ENCODE assay signal across 9 mouse cellular contexts in genomic region chr2:104849991-104850359, GRCm38 (mm10). TPM values are rescaled to one million over a fixed set of nuclear protein-coding genes. Genes with fewer than 3 reads are reported as not detected.
A peak's percentile ranks its signal among the peaks of the same experiment; 100 is the strongest.
DNase-seq lines count a peak whose midpoint lies in the region; ATAC-seq and TF ChIP-seq lines count a peak whose summit lies in the region.
"Had no signal": no experiment of that assay in that cellular context is flagged by ENCODE, and none has a peak within 500 bp of the region (broad histone marks: within the 10 kb centered on the region; RNA-seq: fewer than 3 reads in every experiment).

No protein-coding gene starts in this region.

- no peak for TF ChIP-seq POLR2A in small intestine, adult 2 months (IDR thresholded peaks at IDR 0.05; ENCODE audit: low read depth, low read length)

- ATAC-seq in lung, embryonic 15.5 days (ENCODE audit: borderline replicate concordance, extremely low read depth, low FRiP score, low TSS enrichment): no peak
- no peak for ATAC-seq in embryonic facial prominence, embryonic 15.5 days (ENCODE audit: insufficient number of reproducible peaks, low FRiP score, low TSS enrichment, low read depth)
- no peak for ATAC-seq in limb, embryonic 12.5 days (ENCODE audit: insufficient number of reproducible peaks, insufficient read depth, low FRiP score, low TSS enrichment, low read depth)

- peaks cover 5% of the 10 kb centered on the region; the same call in 1 of the 2 replicates for H3K27me3 ChIP-seq in lung, embryonic 15.5 days
- peaks cover 6% of the 10 kb centered on the region; the same call in 1 of the 2 replicates for H3K27me3 ChIP-seq in embryonic facial prominence, embryonic 15.5 days
- peaks cover 32% of the 10 kb centered on the region for H3K27me3 ChIP-seq in limb, embryonic 12.5 days
- H3K27me3 ChIP-seq in small intestine, adult 2 months (ENCODE audit: control insufficient read depth, insufficient read depth, low read length): no peaks in the 10 kb centered on the region

- WGBS in lung, embryonic 15.5 days: 54% methylated on average over 3 of the region's 3 CpGs
- WGBS in embryonic facial prominence, embryonic 15.5 days: 53% methylated on average over 3 of the region's 3 CpGs
- WGBS in limb, embryonic 12.5 days: 71% methylated on average over 3 of the region's 3 CpGs
- WGBS in small intestine, adult 2 months: 28% methylated on average over 3 of the region's 3 CpGs

- no peaks in the 10 kb centered on the region for H3K9me3 ChIP-seq in lung, embryonic 15.5 days
- H3K9me3 ChIP-seq in embryonic facial prominence, embryonic 15.5 days (replicated peaks): no peaks in the 10 kb centered on the region
- no peaks in the 10 kb centered on the region for H3K9me3 ChIP-seq in limb, embryonic 12.5 days

- no peak overlapping the region for H3K27ac ChIP-seq in lung, embryonic 15.5 days
- H3K27ac ChIP-seq in embryonic facial prominence, embryonic 15.5 days (replicated peaks): no peak overlapping the region
- no peak overlapping the region for H3K27ac ChIP-seq in limb, embryonic 12.5 days
- H3K27ac ChIP-seq in small intestine, adult 2 months (ENCODE audit: insufficient read depth, low read depth, low read length): no peak overlapping the region

- DNase-seq in lung, adult 18-20 months: no peak
- DNase-seq in layer of hippocampus, postnatal 10 days (ENCODE audit: low spot score in 2 of 2): no peak
- no peak for DNase-seq in testis, postnatal 14 days (ENCODE audit: low spot score)
- no peak for DNase-seq in kidney, adult 8-10 months

- H3K36me3 ChIP-seq in lung, embryonic 15.5 days: no peaks in the 10 kb centered on the region
- no peaks in the 10 kb centered on the region for H3K36me3 ChIP-seq in embryonic facial prominence, embryonic 15.5 days
- H3K36me3 ChIP-seq in limb, embryonic 12.5 days: no peaks in the 10 kb centered on the region
- no peaks in the 10 kb centered on the region for H3K36me3 ChIP-seq in small intestine, adult 2 months (ENCODE audit: control insufficient read depth, insufficient read depth, low read length)

- peak overlapping the region; percentile 53 for H3K4me3 ChIP-seq in lung, embryonic 15.5 days
- peak overlapping the region; percentile 59 for H3K4me3 ChIP-seq in embryonic facial prominence, embryonic 15.5 days (replicated peaks)
- H3K4me3 ChIP-seq in limb, embryonic 12.5 days (replicated peaks): peak overlapping the region; percentile 58
- H3K4me3 ChIP-seq in small intestine, adult 2 months (ENCODE audit: low read depth, low read length): peak overlapping the region; percentile 62

- no peak for TF ChIP-seq CTCF in small intestine, adult 2 months (IDR thresholded peaks at IDR 0.05; ENCODE audit: extremely low read depth, insufficient read length, insufficient replicate concordance, low read depth, low read length)

- peaks cover 7% of the 10 kb centered on the region for H3K4me1 ChIP-seq in lung, embryonic 15.5 days
- H3K4me1 ChIP-seq in embryonic facial prominence, embryonic 15.5 days: peaks cover 15% of the 10 kb centered on the region
- peaks cover 19% of the 10 kb centered on the region for H3K4me1 ChIP-seq in limb, embryonic 12.5 days (replicated peaks)
- H3K4me1 ChIP-seq in small intestine, adult 2 months (ENCODE audit: control insufficient read depth, insufficient read depth, insufficient read length, low read length): no peaks in the 10 kb centered on the region; the same call in 1 of the 2 replicates

- H3K9ac ChIP-seq in lung, embryonic 15.5 days: no peak overlapping the region
- no peak overlapping the region for H3K9ac ChIP-seq in embryonic facial prominence, embryonic 15.5 days
- peak overlapping the region; percentile 51; the same call in 1 of the 2 replicates for H3K9ac ChIP-seq in limb, embryonic 12.5 days (replicated peaks)

- peak overlapping the region; percentile 95 for H3K4me2 ChIP-seq in lung, embryonic 15.5 days
- H3K4me2 ChIP-seq in embryonic facial prominence, embryonic 15.5 days (replicated peaks): peak overlapping the region; percentile 97
- peak overlapping the region; percentile 93 for H3K4me2 ChIP-seq in limb, embryonic 12.5 days

RNA-seq across cellular contexts. Expression of gene Prrg4, which starts 0.3 kb away (rescaled TPM):
- 2.4 and 3.1 TPM in 2 replicates for polyA plus RNA-seq in lung, embryonic 15.5 days (2015; fragmentation: Nextera tagmentation; extraction: Ambion mirVana)
- polyA plus RNA-seq in embryonic facial prominence, embryonic 15.5 days (2015; fragmentation: Nextera tagmentation; extraction: Ambion mirVana): 7.0 and 7.4 TPM in 2 replicates
- 1.1 and 1.2 TPM in 2 replicates for polyA plus RNA-seq in limb, embryonic 12.5 days (2016; fragmentation: Nextera tagmentation; extraction: Ambion mirVana)
- 0.33 and 0.42 TPM in 2 replicates for polyA plus RNA-seq in small intestine, adult 2 months (2012; rRNA removed)
- total RNA-seq in layer of hippocampus, postnatal 10 days (2021): 1 to 10 TPM in 1 of 2 experiments, under 1 TPM in 1; 0.96 to 1.1 TPM

RNA-seq across cellular contexts. Expression of gene Ccdc73, which starts 17.6 kb away (rescaled TPM):
- polyA plus RNA-seq in lung, embryonic 15.5 days (2015; fragmentation: Nextera tagmentation; extraction: Ambion mirVana): 5.3 and 5.4 TPM in 2 replicates
- polyA plus RNA-seq in embryonic facial prominence, embryonic 15.5 days (2015; fragmentation: Nextera tagmentation; extraction: Ambion mirVana): 5.4 and 6.7 TPM in 2 replicates
- polyA plus RNA-seq in limb, embryonic 12.5 days (2016; fragmentation: Nextera tagmentation; extraction: Ambion mirVana): 8.2 and 9.1 TPM in 2 replicates
- polyA plus RNA-seq in small intestine, adult 2 months (2012; rRNA removed): not detected in 2 replicates
- total RNA-seq in layer of hippocampus, postnatal 10 days (2021): 1 to 10 TPM; 2.0 to 2.3 TPM
- total RNA-seq: left cerebral cortex, postnatal 14 days had no signal

RNA-seq across cellular contexts. Expression of gene Qser1, which starts 33.4 kb away (rescaled TPM):
- polyA plus RNA-seq in lung, embryonic 15.5 days (2015; fragmentation: Nextera tagmentation; extraction: Ambion mirVana): 8.6 and 9.1 TPM in 2 replicates
- 10.1 and 10.7 TPM in 2 replicates for polyA plus RNA-seq in embryonic facial prominence, embryonic 15.5 days (2015; fragmentation: Nextera tagmentation; extraction: Ambion mirVana)
- polyA plus RNA-seq in limb, embryonic 12.5 days (2016; fragmentation: Nextera tagmentation; extraction: Ambion mirVana): 10.3 and 12.9 TPM in 2 replicates
- polyA plus RNA-seq in small intestine, adult 2 months (2012; rRNA removed): 1.0 and 1.3 TPM in 2 replicates
- 10 to 100 TPM; 13.5 to 16.1 TPM for total RNA-seq in layer of hippocampus, postnatal 10 days (2021)
